Mouse (Mus musculus) embryo, embryonic 9.5 days (tissue): Measurements from ENCODE around the gene Apol7c.
"Not testable (repeated sequence)": the region's sequence is repeated elsewhere in the genome, so short reads cannot be mapped to it uniquely, and the experiment has no call there.

Experiments used
- DNase-seq: peaks from one replicate; pipeline ENCODE4 v3.0.0-alpha.2; 2017; ENCODE audit errors: extremely low spot score

Apol7c gene

DNA sequence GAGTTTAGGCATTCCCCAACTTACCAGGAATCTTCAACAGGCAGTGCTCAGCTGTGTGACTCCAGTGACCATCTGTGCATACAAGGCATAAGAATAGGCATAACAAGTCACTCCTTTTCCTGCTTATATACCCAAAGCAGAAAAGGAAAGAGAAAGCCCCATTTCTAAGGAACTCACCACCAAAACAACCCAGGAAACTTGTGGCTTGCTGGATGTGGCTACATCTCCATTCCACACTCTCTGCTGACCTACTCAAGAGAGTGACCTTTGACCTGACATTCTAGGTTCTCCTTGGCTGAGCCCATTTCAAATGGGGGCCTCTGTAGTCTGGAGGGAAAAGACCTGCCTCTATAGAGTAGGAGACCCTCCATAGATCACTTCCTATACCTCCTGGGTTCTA, at the start of gene Apol7c:
Gene Apol7c (minus strand): TSS at position 101 of the 400 bp plus-strand sequence.
- DNase-seq = no peak

DNA sequence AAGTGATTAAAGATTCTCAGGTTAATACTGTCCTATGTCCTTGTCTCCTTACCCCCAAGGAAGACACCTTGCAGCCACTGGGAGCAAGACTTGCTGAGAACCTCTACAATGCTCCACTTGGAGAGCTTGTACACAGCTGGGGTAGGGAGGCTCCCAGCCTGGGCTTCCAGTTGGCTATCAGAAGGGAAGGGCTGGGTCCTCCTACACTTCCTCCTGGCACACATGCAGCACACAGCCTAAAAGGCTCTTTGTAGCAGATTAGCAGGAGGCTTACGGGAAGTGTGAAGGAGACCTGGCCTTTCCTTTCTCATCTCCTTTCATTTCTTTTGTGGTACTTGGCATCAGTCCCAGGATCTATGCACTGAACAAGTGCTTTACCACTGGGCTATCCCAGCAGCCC, 48.6 kb upstream of the Apol7c start:
- DNase-seq = no peak

DNA sequence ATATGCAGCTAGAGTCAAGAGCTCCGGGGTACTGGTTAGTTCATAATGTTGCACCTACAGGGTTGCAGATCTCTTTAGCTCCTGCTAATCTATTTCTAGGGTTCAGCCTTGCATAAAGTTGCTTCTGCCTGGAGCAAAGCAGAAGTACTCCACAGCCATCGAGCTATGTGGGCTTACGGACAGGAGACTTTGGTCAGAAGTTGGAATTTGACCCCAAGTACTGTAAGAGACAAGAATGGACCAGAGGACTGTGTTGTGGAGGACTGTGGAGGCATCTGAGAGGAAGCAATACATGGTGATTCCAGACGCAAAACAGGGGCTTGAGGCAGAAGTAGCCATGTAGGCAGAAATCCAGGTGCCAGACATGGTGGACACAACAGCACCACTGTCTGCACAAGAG, 46.2 kb upstream of the Apol7c start:
- DNase-seq = no peak

DNA sequence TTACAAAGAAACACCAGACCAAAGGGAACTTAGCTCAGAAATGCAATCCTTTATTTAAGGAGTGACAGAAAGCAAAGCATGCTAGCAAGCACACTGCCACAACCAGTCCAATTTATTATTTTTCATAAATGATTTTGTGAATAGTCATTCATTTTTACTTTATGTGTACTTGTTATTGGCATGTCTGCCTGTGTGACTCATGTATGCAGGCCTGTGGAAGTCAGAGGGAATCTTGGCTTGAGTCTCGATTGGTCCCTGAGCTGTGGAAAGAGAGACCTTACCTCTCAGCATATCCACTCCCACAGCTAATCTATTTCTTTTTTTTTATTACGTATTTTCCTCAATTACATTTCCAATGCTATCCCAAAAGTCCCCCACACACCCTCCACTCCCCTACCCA, 45.7 kb upstream of the Apol7c start:
- no peak for DNase-seq

DNA sequence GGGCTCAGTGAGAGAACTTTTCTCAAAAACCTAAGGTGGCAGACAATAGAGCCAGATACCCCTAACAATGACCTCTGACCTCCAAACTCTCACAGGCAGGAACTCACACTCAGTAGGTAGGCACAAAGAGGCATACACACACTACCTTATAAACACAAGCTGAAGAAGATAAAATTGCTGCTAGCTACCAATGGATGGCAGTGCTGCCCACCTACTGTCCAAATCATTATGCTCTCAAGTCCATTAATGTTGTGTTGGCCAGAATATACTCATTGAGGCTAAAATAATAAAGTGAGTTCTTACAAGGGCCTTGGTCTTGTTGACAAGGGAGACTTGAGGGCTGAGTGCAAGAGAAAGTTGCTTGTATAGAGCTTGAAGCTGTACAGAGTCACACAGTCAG, 30.1 kb upstream of the Apol7c start:
- no peak for DNase-seq

DNA sequence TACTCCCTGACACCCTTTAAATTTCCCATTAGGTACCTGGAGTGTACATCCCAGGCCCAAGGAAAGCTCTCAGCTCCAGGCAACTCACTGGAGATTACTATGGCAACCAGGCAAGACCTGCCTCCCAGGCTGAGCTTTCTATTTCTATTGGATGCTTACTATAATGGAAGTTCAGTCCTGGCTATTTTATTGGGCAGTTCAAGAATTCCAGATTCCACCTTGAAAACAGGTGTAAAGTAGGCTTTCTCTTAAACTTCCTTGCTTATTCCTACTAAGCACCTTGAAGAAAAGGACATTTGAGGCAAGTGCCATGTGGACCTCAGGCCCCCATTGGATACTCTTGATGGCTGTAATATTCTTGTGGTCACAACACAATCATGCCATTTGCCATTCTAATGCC, 28.7 kb upstream of the Apol7c start, which contains the start of gene 1700025B11Rik:
Gene 1700025B11Rik (minus strand): TSS at position 101 of the 400 bp plus-strand sequence.
- no peak for DNase-seq

DNA sequence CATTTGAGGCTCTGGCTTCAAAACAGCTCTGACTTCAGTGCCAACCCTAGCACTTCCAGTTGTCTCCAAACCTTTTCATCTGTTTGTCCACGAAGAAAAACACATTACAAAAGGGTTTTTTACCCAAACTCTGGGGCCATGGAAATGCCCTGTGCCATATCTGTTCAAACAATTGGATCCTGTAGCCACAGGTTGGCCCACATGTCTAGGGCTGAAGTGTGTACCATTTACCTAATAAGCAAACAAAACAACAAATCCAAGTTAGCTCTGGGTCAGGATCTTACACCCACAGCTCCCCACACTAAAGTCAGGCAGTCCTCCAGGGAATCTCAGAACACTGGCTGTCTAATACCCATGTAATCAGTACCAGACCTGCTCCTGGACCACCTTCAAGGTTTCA, 6.1 kb upstream of the Apol7c start:
- not testable (repeated sequence) for DNase-seq

DNA sequence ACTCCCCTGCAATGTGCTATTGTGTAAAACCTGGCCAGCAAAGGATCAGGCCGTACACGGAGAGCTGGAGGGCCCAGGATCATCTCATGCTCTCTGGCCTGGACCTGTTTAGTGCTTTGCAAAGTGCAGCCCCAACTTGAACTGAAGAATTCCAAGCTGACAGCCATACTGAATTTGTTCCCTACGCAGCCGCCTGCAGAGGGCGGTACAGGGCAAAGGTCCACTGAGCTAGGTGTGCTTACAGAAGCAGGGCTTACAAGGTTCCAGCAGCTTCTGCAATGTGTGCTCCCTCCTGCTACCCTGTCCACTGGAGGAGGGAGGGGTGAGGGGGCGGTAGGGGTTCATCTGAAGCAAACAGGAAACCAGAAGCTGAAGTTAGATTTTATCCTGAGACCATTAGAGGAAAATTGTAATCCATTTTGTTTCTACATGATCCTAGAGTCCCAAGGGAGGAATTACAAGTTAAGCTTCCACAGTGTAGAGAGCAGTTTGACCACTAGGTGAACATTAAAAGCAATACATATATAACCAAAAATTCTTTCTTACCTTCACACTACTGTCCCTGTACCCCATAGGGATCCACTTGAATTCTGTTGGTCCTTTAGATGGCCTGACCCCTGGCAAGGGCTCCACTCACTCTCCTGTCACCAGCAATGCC, 9.8 kb downstream of the Apol7c start:
- DNase-seq = peak; percentile 52

DNA sequence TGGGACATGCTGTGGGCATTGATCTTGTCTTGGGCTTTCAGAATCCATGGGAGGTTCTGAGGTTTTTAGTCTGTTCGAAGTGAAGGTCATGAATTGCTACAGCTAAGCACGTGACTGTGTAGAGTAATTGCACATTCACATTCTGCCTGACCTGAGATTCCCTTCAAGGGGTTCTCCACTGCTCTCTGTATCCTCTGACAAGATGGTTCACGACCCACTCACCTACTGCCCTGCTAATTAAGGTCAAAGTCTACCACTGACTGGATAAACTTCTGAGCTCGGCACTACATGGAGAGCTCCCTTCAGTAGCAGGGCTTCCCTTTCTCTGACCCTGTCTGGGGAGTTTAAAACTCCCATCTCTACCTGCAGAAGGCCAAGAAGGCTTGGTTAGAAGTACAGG, 12.5 kb downstream of the Apol7c start:
- DNase-seq = not testable (repeated sequence)

DNA sequence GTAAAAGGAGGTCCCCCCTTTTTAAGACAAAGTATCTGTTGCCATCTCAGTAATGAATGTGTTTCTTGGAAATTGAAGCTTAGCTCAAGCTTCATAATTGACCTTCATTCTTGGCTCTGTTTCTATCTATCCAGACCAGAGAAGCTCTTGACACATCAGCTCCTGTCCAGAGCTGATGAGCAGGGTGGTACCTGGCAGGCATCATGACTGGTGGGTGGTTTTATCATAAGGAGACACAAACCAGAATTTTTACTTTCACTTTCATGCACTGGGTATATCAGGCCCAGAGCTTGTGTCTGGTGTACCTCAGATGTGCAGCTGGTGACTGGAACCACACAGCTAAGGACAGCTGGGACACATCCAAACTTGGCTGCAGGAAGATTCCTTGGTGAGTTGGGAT, 25.1 kb downstream of the Apol7c start, which contains the start of gene Apol11a:
Gene Apol11a (plus strand): TSS at position 306 of the 400 bp plus-strand sequence.
- not testable (repeated sequence) for DNase-seq

DNA sequence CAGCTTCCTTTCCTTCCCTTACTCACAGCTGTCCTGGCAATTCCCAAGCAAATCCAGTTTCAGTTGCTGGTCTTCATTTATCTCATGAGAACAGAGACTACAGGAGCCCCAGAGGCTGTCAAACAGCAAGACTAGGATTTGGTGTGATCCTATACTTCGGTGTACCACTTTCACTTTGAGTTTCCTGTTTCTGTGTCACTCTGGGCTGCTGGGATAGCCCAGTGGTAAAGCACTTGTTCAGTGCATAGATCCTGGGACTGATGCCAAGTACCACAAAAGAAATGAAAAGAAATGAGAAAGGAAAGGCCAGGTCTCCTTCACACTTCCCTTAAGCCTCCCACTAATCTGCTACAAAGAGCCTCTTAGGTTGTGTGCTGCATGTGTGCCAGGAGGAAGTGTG, 38.4 kb downstream of the Apol7c start:
- not testable (repeated sequence) for DNase-seq

DNA sequence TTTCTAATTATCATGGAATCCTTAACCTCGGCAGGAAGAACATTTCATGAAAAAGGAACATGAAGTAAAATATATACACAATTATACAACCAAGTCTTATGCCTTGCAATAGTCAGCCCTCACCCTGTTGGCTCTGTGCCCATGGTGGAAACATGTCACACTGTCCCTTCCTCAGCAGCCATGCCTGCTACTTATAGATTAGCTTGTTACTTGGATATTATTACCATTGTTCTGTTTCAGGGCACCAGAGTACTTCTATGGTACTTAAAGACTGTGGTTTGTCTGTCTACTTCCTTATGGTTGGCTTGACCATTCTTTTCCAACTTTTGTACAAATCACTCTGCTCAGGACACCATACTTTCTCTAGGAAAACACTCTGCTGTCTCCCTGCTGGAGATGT, 39.9 kb downstream of the Apol7c start:
- not testable (repeated sequence) for DNase-seq

DNA sequence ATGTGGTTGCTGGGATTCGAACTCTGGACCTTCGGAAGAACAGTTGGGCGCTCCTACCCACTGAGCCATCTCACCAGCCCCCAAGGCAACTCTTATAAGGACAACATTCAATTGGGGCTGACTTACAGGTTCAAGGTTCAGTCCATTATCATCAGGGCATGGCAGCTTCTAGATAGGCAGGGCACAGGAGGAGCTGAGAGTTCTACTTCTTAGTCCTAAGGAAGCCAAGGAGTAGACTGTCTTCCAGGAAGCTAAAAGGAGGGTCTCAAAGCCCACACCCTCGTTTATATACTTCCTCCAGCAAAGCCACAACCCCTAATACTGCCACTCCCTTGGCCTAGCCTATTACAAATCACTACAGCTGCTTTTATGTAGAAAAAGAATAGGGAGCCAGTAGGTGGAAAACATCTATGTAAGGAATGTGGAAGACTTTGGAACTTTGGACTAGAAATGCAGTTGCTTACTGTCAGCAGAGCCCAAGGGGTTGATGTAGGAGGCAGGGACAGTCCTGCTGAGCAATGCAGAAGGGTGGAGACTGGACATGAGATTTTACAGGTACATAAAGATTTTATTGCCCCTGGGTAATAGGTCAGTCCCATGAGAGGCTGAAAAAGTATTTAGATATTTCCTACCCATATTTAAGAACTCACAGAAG, 50.8 kb downstream of the Apol7c start:
- no peak for DNase-seq

DNA sequence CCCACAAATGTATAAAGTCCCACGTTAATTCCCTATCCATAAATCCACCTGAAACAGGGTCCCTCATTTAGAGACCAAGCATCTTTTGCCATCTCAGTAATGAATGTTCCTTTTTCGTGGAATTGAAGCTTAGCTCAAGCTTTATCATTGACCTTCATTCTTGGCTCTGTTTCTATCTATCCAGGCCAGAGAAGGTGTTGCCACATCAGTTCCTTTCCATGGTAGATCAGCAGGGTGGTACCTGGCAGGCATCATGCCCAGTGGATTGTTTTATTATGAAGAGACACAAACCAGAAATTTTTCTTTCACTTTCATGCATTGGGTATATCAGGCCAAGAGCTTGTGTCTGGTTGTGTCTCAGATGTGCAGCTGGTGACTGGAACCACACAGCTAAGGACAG, 56.4 kb downstream of the Apol7c start, which contains the start of gene Apol10a:
Gene Apol10a (plus strand): TSS at position 355 of the 400 bp plus-strand sequence.
- DNase-seq = not testable (repeated sequence)
